ENCODE assay signal across 8 mouse cellular contexts in the genomic region with DNA sequence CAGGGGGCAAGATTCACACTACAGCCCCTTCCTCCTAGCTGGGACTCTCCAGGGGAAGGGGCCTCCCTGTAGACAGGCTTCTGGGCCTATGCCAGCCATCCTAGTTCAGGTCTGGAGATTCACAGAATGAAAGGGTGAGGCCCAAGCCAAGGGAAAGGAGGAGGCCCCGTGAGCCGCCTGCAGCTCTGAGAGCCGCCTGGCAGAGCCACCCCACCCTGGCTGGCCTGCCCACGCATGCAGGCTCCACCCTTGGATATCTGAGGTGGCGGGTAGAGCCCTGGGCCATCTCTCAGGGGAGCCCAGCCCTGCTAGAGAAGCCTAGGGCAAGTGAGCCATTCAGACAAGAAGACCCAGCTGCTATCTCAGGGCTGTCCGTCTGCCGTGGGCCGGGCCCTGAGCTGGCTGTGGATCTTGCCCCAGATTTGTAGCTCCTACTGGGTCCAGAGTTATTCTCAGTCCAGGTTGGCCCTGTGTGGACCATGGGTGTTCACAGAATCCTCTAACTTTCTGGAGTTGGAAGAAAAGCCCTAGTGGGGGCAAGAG. TPM values are rescaled to one million over a fixed set of nuclear protein-coding genes. Genes with fewer than 3 reads are reported as not detected.
DNase-seq lines count a peak whose midpoint lies in the region; ATAC-seq lines count a peak whose summit lies in the region.

No protein-coding gene starts in this region.

- H3K27ac ChIP-seq in heart, embryonic 12.5 days (ENCODE audit: poor library complexity, severe bottlenecking) = no peak overlapping the region
- H3K27ac ChIP-seq in liver, embryonic 11.5 days (ENCODE audit: low read depth, low read length) = peak overlapping the region; percentile 66

- no peak overlapping the region for H3K4me3 ChIP-seq in heart, embryonic 12.5 days
- H3K4me3 ChIP-seq in liver, embryonic 11.5 days (ENCODE audit: low read depth, low read length) = no peak overlapping the region

- WGBS in heart, embryonic 12.5 days = 64% methylated on average over 8 of the region's 8 CpGs
- 38% methylated on average over 8 of the region's 8 CpGs for WGBS in liver, embryonic 11.5 days

- no peak for DNase-seq in heart, postnatal 25 days (ENCODE audit: low spot score)
- DNase-seq in 3134 (ENCODE audit: extremely low read depth, insufficient read length, low spot score) = peak; percentile 47
- DNase-seq in brain, adult 2 months (ENCODE audit: low read depth, low spot score) = peak; percentile 42
- no peak for DNase-seq in liver, embryonic 11.5 days (ENCODE audit: low spot score)
- no peak for DNase-seq in embryo, embryonic 10.5 days (ENCODE audit: low spot score)
- DNase-seq in retina, postnatal 1 day = no peak
- no peak for DNase-seq in adrenal gland, postnatal 25 days

- peak overlapping the region; percentile 53 for H3K9ac ChIP-seq in heart, embryonic 12.5 days
- peak overlapping the region; percentile 56 for H3K9ac ChIP-seq in liver, embryonic 11.5 days (ENCODE audit: low read depth, low read length)

- 0 out of 2 replicates have a peak, but pooled peaks cover 6% of the 10 kb centered on the region for H3K27me3 ChIP-seq in heart, embryonic 12.5 days (replicated peaks)
- no peaks in the 10 kb centered on the region for H3K27me3 ChIP-seq in liver, embryonic 11.5 days (replicated peaks; ENCODE audit: control insufficient read depth, insufficient read depth, low read length)

- no peak; the same call in 1 of the 2 replicates for ATAC-seq in heart, embryonic 12.5 days (ENCODE audit: insufficient number of reproducible peaks, low FRiP score)
- peak; percentile 90 for ATAC-seq in liver, embryonic 11.5 days (replicated peaks; ENCODE audit: low FRiP score)

- no peak overlapping the region for H3K4me2 ChIP-seq in heart, embryonic 12.5 days
- peak overlapping the region; percentile 51 for H3K4me2 ChIP-seq in liver, embryonic 11.5 days

- H3K36me3 ChIP-seq in heart, embryonic 12.5 days = no peaks in the 10 kb centered on the region
- no peaks in the 10 kb centered on the region for H3K36me3 ChIP-seq in liver, embryonic 11.5 days (ENCODE audit: control insufficient read depth, insufficient read depth, low read length)

- H3K9me3 ChIP-seq in heart, embryonic 12.5 days (replicated peaks) = no peaks in the 10 kb centered on the region
- H3K9me3 ChIP-seq in liver, embryonic 11.5 days (ENCODE audit: control insufficient read depth, low read length) = no peaks in the 10 kb centered on the region

- intact Hi-C loops in heart, postnatal 25 days (cut with DNase I) = no loop called here

- H3K4me1 ChIP-seq in heart, embryonic 12.5 days (replicated peaks) = peaks cover 36% of the 10 kb centered on the region
- H3K4me1 ChIP-seq in liver, embryonic 11.5 days (replicated peaks; ENCODE audit: control insufficient read depth, insufficient read depth, low read length) = peaks cover 40% of the 10 kb centered on the region

RNA-seq across cellular contexts. Expression of a gene that starts 20.5 kb away (rescaled TPM):
- polyA plus RNA-seq in heart, embryonic 12.5 days (2016; fragmentation: Nextera tagmentation; extraction: Ambion mirVana) = 13.6 and 14.1 TPM in 2 replicates
- 10 to 100 TPM; 18.7 to 18.9 TPM for total RNA-seq in heart, postnatal 25 days (2021)
- polyA plus RNA-seq in liver, embryonic 11.5 days (2014; fragmentation: Nextera tagmentation; extraction: Ambion mirVana) = 8.4 and 8.9 TPM in 2 replicates
- total RNA-seq in adrenal gland, postnatal 25 days (2021) = 12.9 and 15.6 TPM in 2 replicates

RNA-seq across cellular contexts. Expression of a gene that starts 22.9 kb away (rescaled TPM):
- polyA plus RNA-seq in heart, embryonic 12.5 days (2016; fragmentation: Nextera tagmentation; extraction: Ambion mirVana) = 0.86 and 1.1 TPM in 2 replicates
- total RNA-seq in heart, postnatal 25 days (2021) = 1 to 10 TPM; 2.9 to 3.0 TPM
- 0.90 and 1.3 TPM in 2 replicates for polyA plus RNA-seq in liver, embryonic 11.5 days (2014; fragmentation: Nextera tagmentation; extraction: Ambion mirVana)
- total RNA-seq in adrenal gland, postnatal 25 days (2021) = 1.5 and 2.0 TPM in 2 replicates

RNA-seq across cellular contexts. Expression of a gene that starts 53.7 kb away (rescaled TPM):
- polyA plus RNA-seq in heart, embryonic 12.5 days (2016; fragmentation: Nextera tagmentation; extraction: Ambion mirVana) = 23.1 and 25.8 TPM in 2 replicates
- total RNA-seq in heart, postnatal 25 days (2021) = 1 to 10 TPM; 8.6 to 9.6 TPM
- polyA plus RNA-seq in liver, embryonic 11.5 days (2014; fragmentation: Nextera tagmentation; extraction: Ambion mirVana) = 53.3 and 59.4 TPM in 2 replicates
- 26.6 and 29.1 TPM in 2 replicates for total RNA-seq in adrenal gland, postnatal 25 days (2021)

RNA-seq across cellular contexts. Expression of a gene that starts 54.5 kb away (rescaled TPM):
- 0.06 and 0.13 TPM in 2 replicates for polyA plus RNA-seq in heart, embryonic 12.5 days (2016; fragmentation: Nextera tagmentation; extraction: Ambion mirVana)
- under 1 TPM in 1 of 2 experiments, not detected in 1; 0.16 TPM for total RNA-seq in heart, postnatal 25 days (2021)
- 0.18 and 0.21 TPM in 2 replicates for polyA plus RNA-seq in liver, embryonic 11.5 days (2014; fragmentation: Nextera tagmentation; extraction: Ambion mirVana)
- 0.09 TPM in 1 of 2 replicates, not detected in the other for total RNA-seq in adrenal gland, postnatal 25 days (2021)

RNA-seq across cellular contexts. Expression of a gene that starts 59.3 kb away (rescaled TPM):
- 1.3 and 1.6 TPM in 2 replicates for polyA plus RNA-seq in heart, embryonic 12.5 days (2016; fragmentation: Nextera tagmentation; extraction: Ambion mirVana)
- total RNA-seq in heart, postnatal 25 days (2021) = 1 to 10 TPM; 1.7 to 2.2 TPM
- 4.1 and 5.3 TPM in 2 replicates for polyA plus RNA-seq in liver, embryonic 11.5 days (2014; fragmentation: Nextera tagmentation; extraction: Ambion mirVana)
- total RNA-seq in adrenal gland, postnatal 25 days (2021) = 1.2 TPM in 2 replicates

Comparison
In these comparisons a context has a peak if more than half of its experiments do, and no peak if none do; other contexts are left out.
1. DNase-seq: peak in 3134 (single experiment) and brain, adult 2 months (single experiment); none in heart, postnatal 25 days (single experiment), liver, embryonic 11.5 days (single experiment), embryo, embryonic 10.5 days (single experiment), retina, postnatal 1 day (single experiment) and adrenal gland, postnatal 25 days (single experiment).